ENCODE assay signal across 9 mouse cellular contexts in the genomic region with DNA sequence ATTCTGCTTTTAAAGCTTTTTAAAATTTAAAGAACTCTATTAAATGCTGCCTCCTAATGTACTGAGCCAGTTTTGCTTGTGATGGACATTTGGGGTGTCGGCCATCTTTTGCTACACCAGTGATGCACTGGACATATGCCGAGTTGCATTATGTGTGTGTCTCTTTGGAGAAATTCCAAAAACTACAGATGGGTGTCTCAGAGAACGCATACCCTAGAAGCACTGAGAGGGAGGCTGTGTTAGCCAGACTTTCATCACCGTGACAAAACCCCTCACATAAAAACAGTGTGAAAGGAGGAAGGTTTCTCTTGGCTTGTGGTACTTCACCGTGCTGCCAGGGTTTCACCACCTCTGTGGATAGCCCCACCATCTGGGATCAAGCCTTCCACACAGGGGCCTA. TPM values are rescaled to one million over a fixed set of nuclear protein-coding genes. Genes with fewer than 3 reads are reported as not detected.
"Had no signal": no experiment of that assay in that cellular context is flagged by ENCODE, and none has a peak within 500 bp of the region (broad histone marks: within the 10 kb centered on the region; RNA-seq: fewer than 3 reads in every experiment).

No protein-coding gene starts in this region.

- H3K4me2 ChIP-seq: liver, embryonic 13.5 days; midbrain, embryonic 13.5 days had no signal

- H3K4me1 ChIP-seq: liver, embryonic 13.5 days; midbrain, embryonic 13.5 days had no signal

- H3K4me3 ChIP-seq: liver, embryonic 13.5 days; midbrain, embryonic 13.5 days had no signal

- ATAC-seq: midbrain, embryonic 13.5 days; midbrain, embryonic 16.5 days had no signal

- H3K9me3 ChIP-seq: liver, embryonic 13.5 days; midbrain, embryonic 13.5 days had no signal

- DNase-seq: kidney, postnatal 14 days; kidney, postnatal 4 days; liver, embryonic 13.5 days; lung, adult 2 months; thymus, adult 18-20 months; thymus, postnatal 36 days had no signal

- H3K36me3 ChIP-seq: liver, embryonic 13.5 days; midbrain, embryonic 13.5 days had no signal

- H3K27ac ChIP-seq: liver, embryonic 13.5 days; macrophage; midbrain, embryonic 13.5 days had no signal

- H3K27me3 ChIP-seq: liver, embryonic 13.5 days; midbrain, embryonic 13.5 days had no signal

- H3K9ac ChIP-seq: liver, embryonic 13.5 days; midbrain, embryonic 13.5 days had no signal

RNA-seq across cellular contexts. Expression of a gene that starts 50.0 kb away (rescaled TPM):
- polyA plus RNA-seq: macrophage had no signal
